Mouse (Mus musculus) ES-E14 (cell line): ENCODE data around the gene Uap1. TPM values are rescaled to one million over a fixed set of nuclear protein-coding genes. Genes with fewer than 3 reads are reported as not detected.
A peak's percentile ranks its signal among the peaks of the same experiment; 100 is the strongest.

Source experiments
- DNase-seq: peaks from one replicate; pipeline ENCODE4 v3.0.0-alpha.2; 2013; ENCODE audit warnings: low read depth, low spot score
- H3K27ac ChIP-seq: 2 replicates; pipeline ENCODE4 v1.5.1; 2012; ENCODE audit warnings: low read depth, mild to moderate bottlenecking, low read length, moderate library complexity, mixed read lengths; ENCODE audit not compliant: poor library complexity, insufficient read depth, severe bottlenecking
- H3K36me3 ChIP-seq: 2 replicates; pipeline ENCODE4 v1.6.1; 2012; ENCODE audit warnings: mild to moderate bottlenecking, low read length, moderate library complexity, mixed read lengths; ENCODE audit not compliant: control insufficient read depth, poor library complexity, insufficient read depth, severe bottlenecking
- H3K4me1 ChIP-seq, 2 experiments: fragments of 150-350 bp in 1 of 2; sonication (generic) in 1 of 2; 2 replicates each; pipeline ENCODE4 v1.6.1; 2012; ENCODE audit warnings: low read length in 2 of 2, mild to moderate bottlenecking in 1 of 2, mixed read lengths in 1 of 2; ENCODE audit not compliant: control insufficient read depth in 2 of 2, insufficient read depth in 2 of 2, poor library complexity in 1 of 2
- H3K4me3 ChIP-seq, 2 experiments: fragments of 150-350 bp in 1 of 2; sonication (generic) in 1 of 2; 2 replicates each; pipeline ENCODE4 v1.5.1; 2012; ENCODE audit warnings: low read length in 2 of 2, low read depth in 1 of 2, mild to moderate bottlenecking in 1 of 2, mixed read lengths in 1 of 2; ENCODE audit not compliant: insufficient read depth in 1 of 2, poor library complexity in 1 of 2, severe bottlenecking in 1 of 2
- H3K9ac ChIP-seq: 2 replicates; pipeline ENCODE4 v1.6.1; 2012; ENCODE audit warnings: low read depth, mild to moderate bottlenecking, low read length, mixed read lengths; ENCODE audit not compliant: poor library complexity, insufficient read depth, severe bottlenecking
- H3K9me3 ChIP-seq: fragments of 150-350 bp; sonication (generic); 2 replicates; pipeline ENCODE4 v1.6.1; 2012; ENCODE audit warnings: low read depth, mild to moderate bottlenecking, low read length; ENCODE audit not compliant: control insufficient read depth, insufficient read depth
- CHD2 ChIP-seq: IDR thresholded peaks from 2 replicates; pipeline ENCODE4 v1.6.1; 2014; ENCODE audit warnings: mild to moderate bottlenecking, low read depth, low read length, inconsistent platforms
- HCFC1 ChIP-seq: IDR thresholded peaks from 2 replicates; pipeline ENCODE4 v1.6.1; 2012; ENCODE audit warnings: low read length, inconsistent platforms, borderline replicate concordance; ENCODE audit not compliant: insufficient read depth
- MAFK ChIP-seq: IDR thresholded peaks from 2 replicates; pipeline ENCODE4 v1.6.1; 2014; ENCODE audit warnings: mild to moderate bottlenecking, low read depth, low read length, inconsistent platforms; ENCODE audit not compliant: insufficient read depth
- ZC3H11A ChIP-seq: IDR thresholded peaks from 2 replicates; pipeline ENCODE4 v1.6.1; 2012; ENCODE audit warnings: low read depth, mild to moderate bottlenecking, inconsistent platforms, low read length, borderline replicate concordance
- ZNF384 ChIP-seq: IDR thresholded peaks from 2 replicates; pipeline ENCODE4 v1.6.1; 2012; ENCODE audit warnings: low read depth, low read length, inconsistent platforms
- in situ Hi-C, 2 experiments: fragments of 600-800 bp; cut with MboI; formaldehyde crosslinking; loops; one replicate each; pipeline ENCODE4 v1.15.1; 2025; ENCODE audit warnings: low sequenced_read_pairs in 2 of 2, inconsistent platforms in 1 of 2; ENCODE audit not compliant: unreplicated experiment in 2 of 2
- total RNA-seq: library from RNA; depleted of rRNA; stranded (reverse); fragments of 300-350 nt; gene quantifications from 2 replicates; pipeline ENCODE4 v1.2.3, GENCODE M21; 2012

The Uap1 gene
- total RNA-seq, 1 experiment, result 22.2 TPM

DNA sequence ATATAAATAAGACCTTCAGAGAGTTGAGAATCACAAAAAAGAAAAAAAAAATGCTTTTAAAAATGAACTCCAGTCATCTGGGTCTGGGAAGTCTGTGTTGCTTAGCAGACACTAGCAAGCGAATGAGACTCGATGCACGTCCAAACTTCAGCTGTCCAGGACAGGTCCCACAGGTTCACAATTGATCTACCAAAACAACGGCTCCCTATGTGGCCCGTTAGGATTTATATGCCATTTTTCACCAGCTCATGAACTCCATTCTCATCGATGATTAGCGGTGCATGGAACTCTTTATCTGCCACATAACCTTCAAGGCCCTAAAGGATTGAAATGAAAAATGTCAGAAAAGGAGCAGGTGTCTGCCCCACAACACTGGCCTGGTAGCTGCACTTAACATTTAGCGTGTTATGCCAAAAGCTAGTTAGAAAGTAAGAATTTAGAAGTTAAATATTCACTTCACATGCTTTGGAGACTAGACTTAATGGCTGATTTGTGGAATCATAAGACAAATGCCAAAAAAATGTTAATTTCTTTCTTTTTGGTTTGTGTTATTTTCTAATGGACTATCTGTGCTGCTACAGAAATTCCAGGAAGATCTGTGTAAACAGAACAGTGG lies 32.4 kb downstream of the Uap1 start:
- TF ChIP-seq ZC3H11A (no peak), MAFK (no peak), ZNF384 (no peak), CHD2 (no peak), HCFC1 (no peak)
- Histone ChIP-seq H3K4me3 (no peak overlapping the region), H3K9ac (no peak overlapping the region), H3K27ac (no peak overlapping the region), H3K4me1 (no peaks in the 10 kb centered on the region), H3K9me3 (no peaks in the 10 kb centered on the region), H3K36me3 (no peaks in the 10 kb centered on the region)
- DNase-seq, result no peak
- in situ Hi-C loops, result loop anchor here in 1 of 2 experiments (25.0 kb wide), 2 partner anchors 180 to 605 kb away; partner anchors contain the start of genes Hsd17b7 and Nuf2

DNA sequence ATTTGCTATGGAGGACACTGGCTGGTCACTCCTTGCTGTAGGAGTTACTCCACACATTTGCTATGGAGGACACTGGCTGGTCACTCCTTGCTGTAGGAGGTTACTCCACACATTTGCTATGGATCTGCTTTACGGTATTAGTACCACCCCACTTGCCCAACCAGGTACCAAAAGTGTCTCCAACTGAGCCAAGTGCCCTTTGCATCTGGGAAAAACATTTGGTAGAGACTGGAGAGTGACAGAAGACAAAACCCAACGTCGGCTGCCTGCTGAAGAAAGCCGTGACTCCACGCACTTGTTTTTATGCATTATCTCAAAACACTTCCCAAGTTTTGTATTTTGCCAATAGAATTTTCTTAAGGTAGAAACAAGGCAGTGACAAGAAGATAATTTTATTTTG lies 33.1 kb downstream of the Uap1 start:
- Histone ChIP-seq H3K4me1 (no peaks in the 10 kb centered on the region), H3K9ac (no peak overlapping the region), H3K27ac (no peak overlapping the region), H3K9me3 (no peaks in the 10 kb centered on the region), H3K4me3 (no peak overlapping the region), H3K36me3 (no peaks in the 10 kb centered on the region)
- TF ChIP-seq ZC3H11A, result no peak
- TF ChIP-seq CHD2, result no peak
- no peak for TF ChIP-seq HCFC1
- no peak for TF ChIP-seq ZNF384
- TF ChIP-seq MAFK, result no peak
- DNase-seq, result no peak
- in situ Hi-C loops, result loop anchor here in 1 of 2 experiments (25.0 kb wide), 2 partner anchors 179 to 604 kb away; partner anchors contain the start of genes Hsd17b7 and Nuf2

DNA sequence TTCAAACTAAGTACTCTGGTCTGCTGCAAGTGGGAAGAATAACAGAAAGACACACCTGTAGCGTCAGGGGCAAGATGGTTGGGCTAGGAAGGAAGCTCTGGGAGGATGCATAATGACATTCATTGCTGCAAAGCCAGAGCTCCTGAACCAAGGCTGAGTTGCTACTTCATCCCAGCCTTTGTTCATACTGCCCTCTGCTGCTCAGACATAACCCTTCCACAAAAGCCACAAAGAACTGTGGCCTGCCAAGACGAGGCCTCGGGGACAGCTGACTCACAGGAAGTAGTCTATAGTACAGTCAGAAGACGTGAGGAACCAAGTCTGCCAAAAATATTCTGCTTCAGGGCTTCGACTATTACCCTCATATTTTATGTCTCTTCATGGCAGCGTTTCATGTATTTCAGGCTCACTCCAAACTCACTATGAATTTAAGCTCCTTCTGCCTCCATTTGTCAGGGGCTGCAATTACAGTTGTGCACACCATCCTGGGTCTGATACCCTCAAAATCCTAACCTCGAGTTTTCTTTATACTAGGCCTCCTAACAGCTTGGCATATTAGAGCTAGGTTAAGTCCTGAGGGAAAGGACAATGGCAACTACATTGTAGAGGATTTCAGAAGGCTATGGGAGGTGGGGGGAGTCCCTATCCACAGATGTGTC lies 38.3 kb downstream of the Uap1 start:
- H3K36me3 ChIP-seq, result no peaks in the 10 kb centered on the region
- peak; percentile 77 for TF ChIP-seq ZC3H11A
- TF ChIP-seq ZNF384, result no peak
- DNase-seq, result peak; percentile 52
- no peak overlapping the region for H3K9ac ChIP-seq
- no peaks in the 10 kb centered on the region for H3K4me1 ChIP-seq
- no peak overlapping the region for H3K4me3 ChIP-seq
- no peaks in the 10 kb centered on the region for H3K9me3 ChIP-seq
- in situ Hi-C loops, result loop anchor here (10.0 to 25.0 kb wide), 3 partner anchors 174 to 599 kb away; partner anchors contain the start of genes Hsd17b7 (in 1 of the 2) and Nuf2 (in 1 of the 2)
- H3K27ac ChIP-seq, result no peak overlapping the region

DNA sequence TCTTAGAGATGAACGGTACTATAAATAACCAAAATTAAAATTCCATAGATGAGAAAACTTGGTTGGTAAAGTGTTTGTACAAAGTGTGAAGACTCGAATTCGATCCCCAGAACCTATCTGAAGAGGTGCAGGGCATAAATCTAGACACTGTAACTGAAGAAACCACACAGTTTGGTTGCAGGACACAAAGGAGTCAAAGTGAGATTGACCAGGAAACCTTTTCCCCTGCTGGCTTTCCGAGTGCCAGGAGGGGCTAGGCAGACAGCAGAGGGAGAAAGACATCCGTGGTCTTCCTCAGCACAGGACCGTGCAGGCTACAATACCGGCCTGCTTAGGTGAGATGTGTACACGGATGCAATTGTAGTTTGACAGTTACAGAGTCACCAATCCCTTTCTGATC lies 40.5 kb downstream of the Uap1 start:
- Histone ChIP-seq H3K36me3 (no peaks in the 10 kb centered on the region), H3K27ac (no peak overlapping the region), H3K4me3 (no peak overlapping the region), H3K9ac (no peak overlapping the region), H3K9me3 (no peaks in the 10 kb centered on the region), H3K4me1 (no peaks in the 10 kb centered on the region)
- in situ Hi-C loops, result loop anchor here (10.0 to 25.0 kb wide), 3 partner anchors 172 to 597 kb away; partner anchors contain the start of genes Hsd17b7 (in 1 of the 2) and Nuf2 (in 1 of the 2)
- no peak for DNase-seq
- no peak for TF ChIP-seq ZNF384
- no peak for TF ChIP-seq HCFC1
- no peak for TF ChIP-seq ZC3H11A
